Mouse (Mus musculus): ENCODE measurements around the gene Fam81b. TPM values are rescaled to one million over a fixed set of nuclear protein-coding genes. Genes with fewer than 3 reads are reported as not detected.

Gene Fam81b
- total and polyA plus RNA-seq, 3 experiments, result not detected

- dilution Hi-C loops (cut with MboI; ENCODE audit: extremely low pct_ligation_motif_present, extremely low pct_unique_long_range_greater_than_20kb, low sequenced_read_pairs), result no loop called here
- no peak for TF ChIP-seq TCF12 (IDR thresholded peaks at IDR 0.05; ENCODE audit: low read depth, low read length)
- TF ChIP-seq CTCF (conservative IDR thresholded peaks at IDR 0.05 in 1 of 2, IDR thresholded peaks at IDR 0.05 in 1 of 2; ENCODE audit: low read depth in 2 of 2, low read length in 2 of 2), result no peak
- no peak for TF ChIP-seq RAD21 (IDR thresholded peaks at IDR 0.05; ENCODE audit: low read depth, low read length)
- no peak for TF ChIP-seq MYC (IDR thresholded peaks at IDR 0.05; ENCODE audit: low read depth, low read length)
- TF ChIP-seq RCOR1 (conservative IDR thresholded peaks at IDR 0.05; ENCODE audit: low read depth, low read length), result no peak
- no peak for TF ChIP-seq JUND (conservative IDR thresholded peaks at IDR 0.05; ENCODE audit: low read depth, low read length)
- no peak for TF ChIP-seq KAT2A (IDR thresholded peaks at IDR 0.05; ENCODE audit: insufficient replicate concordance, low read length)
- TF ChIP-seq ZNF384 (IDR thresholded peaks at IDR 0.05; ENCODE audit: low read depth, low read length), result no peak
- no peak for TF ChIP-seq GABPA (IDR thresholded peaks at IDR 0.05; ENCODE audit: insufficient replicate concordance, low read depth, low read length)
- no peak for TF ChIP-seq ELF1 (IDR thresholded peaks at IDR 0.05; ENCODE audit: low read depth, low read length)
- TF ChIP-seq MXI1 (IDR thresholded peaks at IDR 0.05; ENCODE audit: low read depth, low read length), result no peak
- no peak for TF ChIP-seq E2F4 (IDR thresholded peaks at IDR 0.05; ENCODE audit: insufficient replicate concordance, low read depth, low read length)
- no peak for TF ChIP-seq POLR2A (IDR thresholded peaks at IDR 0.05; ENCODE audit: low read depth, low read length)
- no peak for TF ChIP-seq NELFE (IDR thresholded peaks at IDR 0.05; ENCODE audit: low read depth, low read length)
- TF ChIP-seq SMC3 (IDR thresholded peaks at IDR 0.05; ENCODE audit: low read depth, low read length), result no peak
- no peak for TF ChIP-seq MAFK (IDR thresholded peaks at IDR 0.05; ENCODE audit: insufficient replicate concordance, low read length)
- no peak overlapping the region for H3K4me2 ChIP-seq (ENCODE audit: insufficient read depth, low read depth, poor library complexity, severe bottlenecking)
These were observed 20.3 kb downstream of the Fam81b start for GRCm38 (mm10) chr13:76284597-76284996.

GRCm38 (mm10) chr13:76264361-76265026 lies 40.4 kb downstream of the Fam81b start:
- in situ Hi-C loops (cut with MboI; ENCODE audit: low pct_ligation_motif_present, low pct_unique_long_range_greater_than_20kb, low sequenced_read_pairs), result no loop called here
- TF ChIP-seq RAD21 (IDR thresholded peaks at IDR 0.05; ENCODE audit: low read depth, low read length) (no peak), MAZ (IDR thresholded peaks at IDR 0.05; ENCODE audit: low read depth, low read length) (no peak), MXI1 (IDR thresholded peaks at IDR 0.05; ENCODE audit: low read depth, low read length) (no peak)
- Histone ChIP-seq H3K9ac (ENCODE audit: insufficient read depth, low read depth) (no peak overlapping the region), H3K9me3 (replicated peaks; ENCODE audit: low read length) (peaks cover 2% of the 10 kb centered on the region), H3K4me3 (replicated peaks in 1 of 3; ENCODE audit: low read depth in 2 of 3, low read length in 2 of 3, poor library complexity in 1 of 3) (no peak overlapping the region), H3K36me3 (replicated peaks in 1 of 2; ENCODE audit: control insufficient read depth in 1 of 2, insufficient read depth in 1 of 2, low read length in 1 of 2) (no peaks in the 10 kb centered on the region), H3K4me2 (ENCODE audit: insufficient read depth, low read depth, poor library complexity, severe bottlenecking) (no peak overlapping the region), H3K27ac (ENCODE audit: insufficient read depth, low read depth) (no peak overlapping the region), H3K79me2 (replicated peaks; ENCODE audit: control insufficient read depth, extremely low read depth, insufficient read depth, poor library complexity, severe bottlenecking) (no peaks in the 10 kb centered on the region), H3K27me3 (replicated peaks) (no peaks in the 10 kb centered on the region), H3K4me1 (ENCODE audit: control insufficient read depth in 1 of 2, insufficient read depth in 2 of 2) (0 out of 4 replicates have a peak, but pooled peaks cover 0 to 3% of the 10 kb centered on the region in 2 experiments)
- DNase-seq (ENCODE audit: extremely low read depth), result no peak
- dilution Hi-C loops (cut with MboI; ENCODE audit: extremely low pct_ligation_motif_present, extremely low pct_unique_long_range_greater_than_20kb, low sequenced_read_pairs), result no loop called here

More at GRCm38 (mm10) chr13:76284597-76284996, 20.3 kb downstream of the Fam81b start:
- no peak overlapping the region for H3K9ac ChIP-seq (ENCODE audit: insufficient read depth, low read depth)
- no peak overlapping the region for H3K27ac ChIP-seq (ENCODE audit: insufficient read depth, low read depth)
- H3K4me3 ChIP-seq (replicated peaks in 1 of 3; ENCODE audit: low read depth in 2 of 3, low read length in 2 of 3, poor library complexity in 1 of 3), result no peak overlapping the region
- no peaks in the 10 kb centered on the region; a peak in 1 of 4 replicates for H3K4me1 ChIP-seq (ENCODE audit: control insufficient read depth in 1 of 2, insufficient read depth in 2 of 2)
- no peak for DNase-seq (ENCODE audit: extremely low read depth)
- H3K36me3 ChIP-seq (replicated peaks in 1 of 2; ENCODE audit: control insufficient read depth in 1 of 2, insufficient read depth in 1 of 2, low read length in 1 of 2), result no peaks in the 10 kb centered on the region
- no peaks in the 10 kb centered on the region for H3K27me3 ChIP-seq (replicated peaks)
- H3K9me3 ChIP-seq (replicated peaks; ENCODE audit: low read length), result no peaks in the 10 kb centered on the region
- no peaks in the 10 kb centered on the region for H3K79me2 ChIP-seq (replicated peaks; ENCODE audit: control insufficient read depth, extremely low read depth, insufficient read depth, poor library complexity, severe bottlenecking)
- in situ Hi-C loops (cut with MboI; ENCODE audit: low pct_ligation_motif_present, low pct_unique_long_range_greater_than_20kb, low sequenced_read_pairs), result no loop called here

All from CH12.LX (cell line).